Mouse (Mus musculus) telencephalon, adult 2 months (tissue): ENCODE results near the gene Pcif1.
A peak's percentile ranks its signal among the peaks of the same experiment; 100 is the strongest.
"Not testable (repeated sequence)": the region's sequence is repeated elsewhere in the genome, so short reads cannot be mapped to it uniquely, and the experiment has no call there.

ENCODE experiments used
- DNase-seq: peaks from one replicate; pipeline ENCODE4 v3.0.0-alpha.2; 2011; ENCODE audit warnings: low read depth, low spot score

The Pcif1 gene

DNA sequence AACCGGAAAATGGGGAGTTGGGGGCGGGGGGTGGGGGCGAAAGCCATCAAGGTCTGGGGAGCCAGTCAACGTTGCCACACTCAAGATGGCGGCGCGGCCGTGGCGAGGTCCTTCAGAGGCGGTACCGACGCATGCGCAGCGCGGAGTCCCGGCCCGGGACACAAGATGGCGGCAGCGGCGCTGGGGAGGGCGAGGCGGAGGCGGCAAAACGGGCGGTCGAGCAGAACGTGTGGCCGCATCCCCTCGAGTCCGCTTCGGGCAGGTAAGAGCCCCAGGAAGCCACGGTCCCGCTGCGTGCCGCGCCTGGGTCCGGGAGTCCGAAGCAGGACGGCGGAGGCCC, at the start of gene Pcif1:
Gene Pcif1, plus strand, starts transcription at position 77 of the 340 bp plus-strand sequence.
- peak; percentile 57 for DNase-seq

DNA sequence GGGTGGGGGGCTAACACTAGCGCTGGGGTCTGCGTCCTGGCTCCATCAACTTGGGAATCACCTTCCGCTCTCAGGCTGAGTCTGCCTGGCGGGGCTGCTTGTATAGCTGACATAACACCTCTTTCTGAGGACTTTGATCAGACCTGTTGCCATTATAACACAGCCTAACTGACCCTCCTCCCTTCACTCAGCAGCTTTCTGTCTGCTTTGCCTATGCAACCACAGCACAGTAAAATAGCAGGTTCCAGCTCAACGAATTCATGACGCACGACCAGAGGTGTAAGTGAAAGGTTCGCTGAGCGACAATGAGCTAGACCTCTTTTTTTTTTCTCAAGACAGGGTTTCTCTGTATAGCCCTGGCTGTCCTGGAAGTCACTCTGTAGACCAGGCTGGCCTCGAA, 48.1 kb upstream of the Pcif1 start:
- no peak for DNase-seq

DNA sequence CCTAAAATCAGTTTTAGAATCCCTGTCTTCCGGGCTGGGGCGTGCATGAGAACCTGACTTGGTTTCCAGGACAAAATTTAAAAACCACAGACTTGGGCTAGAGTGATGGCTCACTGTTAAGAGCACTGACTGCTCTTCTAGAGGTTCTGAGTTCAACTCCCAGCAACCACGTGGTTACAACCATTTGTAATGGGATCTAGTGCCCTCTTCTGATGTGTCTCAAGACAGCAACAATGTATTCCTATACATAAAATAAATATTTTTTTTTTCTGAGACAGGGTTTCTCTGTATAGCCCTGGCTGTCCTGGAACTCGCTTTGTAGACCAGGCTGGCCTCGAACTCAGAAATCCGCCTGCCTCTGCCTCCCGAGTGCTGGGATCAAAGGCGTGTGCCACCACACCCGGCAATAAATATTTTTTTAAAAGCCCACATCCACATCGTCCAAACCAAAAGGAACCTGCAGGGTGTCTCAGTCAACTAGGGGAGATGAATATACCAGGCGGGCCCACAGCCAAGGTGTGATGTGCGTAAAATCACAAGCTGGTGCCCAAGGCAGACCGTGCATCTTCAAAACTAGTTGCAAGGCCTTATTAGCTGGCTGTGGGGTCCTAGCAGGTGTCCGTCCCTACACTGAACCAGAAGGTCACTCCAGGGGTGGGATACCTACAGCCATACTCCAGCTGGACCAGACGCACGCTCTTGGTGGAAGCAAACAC, 46.9 kb upstream of the Pcif1 start:
- DNase-seq = no peak

DNA sequence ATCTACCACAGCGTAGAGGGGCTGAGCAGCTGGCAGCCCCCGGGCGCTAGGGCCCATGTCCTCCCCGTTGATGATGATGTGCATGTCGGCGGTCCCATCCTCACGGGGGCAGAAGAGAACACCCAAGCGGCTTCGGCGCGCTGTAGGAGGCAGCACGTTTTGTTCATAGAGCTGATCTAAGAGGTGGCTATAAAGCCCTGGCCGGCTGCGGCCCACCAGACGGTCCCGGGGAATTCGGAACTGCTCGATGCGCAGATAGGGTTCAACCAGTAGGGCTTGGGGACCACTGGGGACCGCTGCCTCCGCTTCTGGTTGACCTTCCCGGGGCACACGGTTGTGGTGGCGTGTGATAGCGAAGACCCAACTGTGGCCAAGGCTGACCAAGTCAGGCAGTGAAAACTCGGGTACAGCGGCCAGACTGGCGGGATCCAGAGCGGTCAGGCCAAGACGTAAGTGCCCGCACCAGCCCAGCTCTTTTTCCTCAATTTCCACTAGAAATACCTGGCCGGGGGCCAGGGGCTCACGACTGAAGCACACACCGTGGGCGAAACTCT, 46.3 kb upstream of the Pcif1 start, which contains the start of gene Ctsa:
Gene Ctsa, plus strand, starts transcription at position 126 of the 554 bp plus-strand sequence.
- DNase-seq = peak; percentile 48

DNA sequence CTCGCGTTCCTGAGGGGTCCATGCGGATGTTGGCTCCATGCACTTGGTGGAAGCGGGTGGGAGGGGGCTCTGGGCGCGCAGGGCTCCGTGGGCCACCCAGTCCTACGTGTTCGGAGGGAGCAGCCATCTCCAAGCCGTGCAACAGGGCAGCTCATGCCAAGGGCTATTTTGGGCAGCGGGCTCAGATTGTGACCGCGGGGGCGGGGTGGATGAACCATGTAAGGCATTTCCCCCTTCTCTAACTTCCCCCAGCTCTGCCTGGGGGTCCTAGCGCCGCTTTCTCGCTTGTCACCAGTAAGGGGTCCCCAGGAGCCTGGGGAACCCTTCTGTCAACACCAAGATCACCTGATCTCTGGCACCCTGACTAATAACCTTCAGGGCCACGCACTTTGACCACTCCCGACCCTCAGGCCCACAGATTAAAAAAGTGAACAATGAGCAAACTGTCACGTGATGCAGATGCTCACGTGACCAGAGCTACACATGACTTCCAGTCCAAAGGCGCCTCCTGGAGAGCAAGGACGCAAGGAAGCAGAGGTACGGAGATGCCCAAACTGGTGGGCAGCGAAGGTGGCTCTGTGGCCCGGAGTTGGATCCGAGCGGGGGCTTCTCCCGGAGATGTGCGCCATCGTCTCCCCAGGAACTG, 45.7 kb upstream of the Pcif1 start, which contains the start of gene Neurl2:
Gene Neurl2, minus strand, starts transcription at position 143 of the 646 bp plus-strand sequence.
- peak; percentile 91 for DNase-seq

DNA sequence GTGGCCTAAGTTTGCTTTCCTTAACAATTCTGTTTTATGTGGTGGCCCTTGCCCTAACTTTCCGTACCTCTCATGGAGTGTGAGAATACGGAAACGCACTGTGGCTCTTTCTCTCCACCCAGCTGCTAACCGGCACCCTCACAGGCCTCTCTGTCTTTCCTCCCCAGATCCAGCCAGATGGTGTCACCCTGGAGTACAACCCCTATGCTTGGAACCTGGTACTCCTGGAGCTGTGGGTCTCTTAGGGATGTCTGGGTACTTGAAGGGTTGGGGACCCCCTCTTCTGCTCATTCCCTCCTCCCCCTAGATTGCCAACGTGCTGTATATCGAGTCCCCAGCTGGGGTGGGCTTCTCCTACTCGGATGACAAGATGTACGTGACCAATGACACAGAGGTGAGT, 44.6 kb upstream of the Pcif1 start:
- no peak for DNase-seq

DNA sequence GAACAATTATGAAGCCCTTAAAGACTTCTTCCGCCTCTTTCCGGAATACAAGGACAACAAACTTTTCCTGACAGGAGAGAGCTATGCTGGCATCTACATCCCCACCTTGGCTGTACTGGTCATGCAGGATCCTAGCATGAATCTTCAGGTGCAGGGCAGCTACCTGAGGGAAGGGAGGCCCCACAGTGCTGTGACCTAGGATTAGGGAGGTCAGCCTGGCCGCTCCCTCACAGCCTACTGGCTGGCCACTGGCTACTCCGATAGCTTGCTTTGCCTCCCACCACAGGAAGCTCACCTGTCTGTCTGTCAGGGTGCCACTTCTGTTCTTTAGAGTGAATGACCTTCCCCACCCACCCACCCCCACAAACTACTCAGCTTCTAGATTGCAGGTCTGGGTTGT, 43.9 kb upstream of the Pcif1 start:
- no peak for DNase-seq

DNA sequence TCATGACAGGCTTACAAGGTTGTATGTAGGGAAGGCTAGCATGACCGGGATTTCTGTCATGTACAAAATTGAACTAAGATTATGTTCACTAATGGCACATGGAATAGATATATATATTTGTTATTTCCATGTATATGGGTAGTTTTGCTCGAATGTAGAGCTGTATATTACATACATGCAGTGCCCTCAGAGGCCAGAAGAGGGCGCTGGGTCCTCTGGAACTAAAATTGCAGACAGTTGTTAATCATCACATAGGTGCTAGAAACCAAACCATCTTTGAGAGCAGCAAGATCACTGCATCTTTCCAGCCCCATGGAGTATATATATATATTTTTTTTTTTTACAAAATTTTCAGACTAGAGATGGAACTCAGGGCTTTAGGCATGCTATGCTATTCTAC, 33.3 kb upstream of the Pcif1 start:
- no peak for DNase-seq

DNA sequence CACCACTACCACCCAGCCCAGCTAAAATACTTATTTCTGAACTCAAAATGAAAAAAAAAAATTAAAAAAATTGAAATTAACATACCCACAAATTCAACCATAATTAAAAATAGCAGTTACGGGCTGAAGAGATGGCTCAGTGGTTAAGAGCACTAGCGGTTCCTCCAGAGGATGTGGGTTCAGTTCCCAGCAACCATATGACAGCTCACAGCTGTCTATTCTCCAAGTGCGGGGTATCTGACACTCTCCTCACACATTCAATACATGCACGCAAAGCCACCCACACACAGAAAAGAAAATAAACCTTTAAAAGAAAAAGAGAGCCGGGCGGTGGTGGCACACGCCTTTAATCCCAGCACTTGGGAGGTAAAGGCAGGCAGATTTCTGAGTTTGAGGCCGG, 29.0 kb upstream of the Pcif1 start:
- peak; percentile 55 for DNase-seq

DNA sequence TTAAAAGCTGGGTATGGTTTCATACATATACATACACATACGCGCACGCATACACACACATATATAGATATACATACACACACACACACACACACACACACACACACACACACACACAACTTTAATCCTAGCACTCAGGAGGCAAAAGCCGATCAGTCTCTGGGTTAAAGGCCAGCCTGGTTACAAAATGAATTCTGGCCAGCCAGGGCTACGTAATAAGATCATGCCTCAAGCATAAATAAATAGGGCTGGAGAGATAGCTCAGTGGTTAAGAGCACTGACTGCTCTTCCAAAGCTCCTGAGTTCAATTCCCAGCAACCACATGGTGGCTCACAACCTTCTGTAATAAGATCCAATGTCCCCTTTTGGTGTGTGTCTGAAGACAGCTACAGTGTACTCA, 23.5 kb upstream of the Pcif1 start:
- DNase-seq = not testable (repeated sequence)

DNA sequence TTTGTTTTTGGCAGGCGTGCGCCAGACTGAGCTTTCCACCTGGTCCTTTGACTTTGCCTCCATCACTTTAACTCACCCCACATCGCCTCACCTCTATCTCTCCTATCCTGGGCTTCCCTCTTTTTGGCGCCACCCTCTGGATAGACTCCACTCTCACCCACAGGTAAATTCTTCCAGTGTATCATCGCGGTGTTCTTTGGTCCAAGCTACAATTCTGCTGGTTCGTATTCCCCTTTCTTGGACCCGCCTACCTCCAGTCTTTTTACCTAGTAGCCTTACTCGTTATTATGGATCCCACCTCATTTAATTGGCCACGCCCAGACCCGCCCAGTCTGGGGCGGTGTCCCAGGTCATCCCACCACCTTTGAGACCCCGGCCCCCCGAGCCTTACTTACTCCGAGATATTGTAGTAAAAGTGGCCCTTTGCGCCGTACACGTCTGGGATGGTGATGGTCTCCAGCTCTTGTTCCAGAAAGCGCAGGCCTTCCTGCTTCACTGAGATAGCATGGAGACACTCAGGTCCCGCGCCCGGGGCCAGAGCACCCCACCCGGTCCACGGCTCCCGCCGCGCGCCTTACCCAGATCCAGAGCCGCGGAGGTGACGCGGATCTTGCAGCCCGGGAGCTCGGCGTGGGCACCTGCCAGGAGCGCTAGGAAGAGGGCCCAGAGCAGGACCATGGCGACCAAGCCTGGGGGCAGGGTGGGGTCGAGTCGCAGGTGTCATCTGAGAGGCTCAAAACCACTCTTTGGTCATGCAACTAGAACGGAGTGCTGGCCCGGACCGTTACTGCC, 22.6 kb upstream of the Pcif1 start:
- no peak for DNase-seq

DNA sequence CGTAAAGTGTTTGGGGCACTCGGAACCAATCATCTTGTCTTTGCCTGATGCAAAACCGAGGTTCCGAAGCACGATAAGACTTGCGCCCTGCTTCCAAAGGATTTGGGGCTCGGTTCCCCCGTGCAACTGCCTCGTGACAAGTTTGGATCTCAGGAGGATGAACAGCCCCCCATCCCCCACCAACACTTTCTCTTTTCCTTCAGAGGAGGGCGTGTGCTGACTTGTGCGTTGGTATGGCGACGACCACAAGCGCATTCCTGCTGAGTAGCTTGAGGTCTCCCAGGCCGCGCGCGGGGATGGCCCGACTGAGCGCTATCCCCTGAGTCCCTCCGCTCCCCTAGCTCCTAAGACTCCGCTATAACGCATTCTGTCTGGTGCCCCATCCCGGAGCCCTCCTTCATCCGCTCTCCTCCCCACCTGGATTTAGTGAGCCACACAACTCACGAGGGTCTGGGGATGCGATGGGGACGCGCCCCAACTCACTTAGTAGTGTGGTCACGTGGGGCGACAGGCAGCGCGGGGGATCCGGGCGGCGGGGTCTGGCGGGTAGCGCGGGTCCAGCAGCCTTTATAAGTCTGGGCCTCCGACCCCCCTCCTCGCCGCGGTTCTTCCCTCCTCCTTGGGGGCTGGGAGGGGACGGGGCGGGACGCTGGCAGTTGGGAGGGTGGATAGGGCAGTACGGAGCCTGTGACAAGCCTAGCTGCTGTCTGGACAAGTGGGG, 21.8 kb upstream of the Pcif1 start, which contains the start of gene Pltp:
Gene Pltp, minus strand, starts transcription at position 611 of the 721 bp plus-strand sequence.
- DNase-seq = no peak

DNA sequence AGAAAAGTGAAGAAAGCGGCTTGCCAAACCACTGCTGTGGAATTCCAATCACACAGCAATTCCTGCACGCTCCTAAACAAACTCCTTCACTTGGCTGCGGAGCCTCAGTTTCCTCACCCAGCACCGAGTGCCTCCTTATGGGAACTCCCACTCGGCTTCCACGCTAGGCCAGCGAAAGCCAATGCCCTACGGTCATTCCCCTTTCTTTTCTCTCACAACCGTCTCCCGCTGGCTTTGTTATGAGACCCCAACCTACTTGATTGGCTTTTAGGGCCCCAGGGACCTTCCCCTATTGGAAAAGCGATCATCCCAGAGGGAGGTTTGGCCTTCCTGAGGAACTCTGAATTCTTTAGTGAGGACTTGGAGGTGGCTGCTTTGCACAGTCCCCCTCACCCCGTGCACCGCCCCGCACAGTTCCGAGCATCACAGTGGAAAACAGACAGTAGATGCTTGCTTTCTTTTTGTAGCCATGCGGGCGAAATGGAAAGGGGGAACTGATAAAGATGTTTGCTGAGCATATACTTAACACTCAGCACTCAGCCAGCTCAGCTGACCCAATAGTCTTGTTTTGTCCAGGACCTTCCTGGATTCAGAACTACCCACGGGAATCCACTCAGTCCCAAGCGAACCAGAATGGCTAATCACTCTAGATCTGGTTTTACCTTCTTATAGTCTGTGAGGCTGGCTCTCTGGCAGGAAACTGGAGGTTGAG, 21.1 kb upstream of the Pcif1 start:
- no peak for DNase-seq

DNA sequence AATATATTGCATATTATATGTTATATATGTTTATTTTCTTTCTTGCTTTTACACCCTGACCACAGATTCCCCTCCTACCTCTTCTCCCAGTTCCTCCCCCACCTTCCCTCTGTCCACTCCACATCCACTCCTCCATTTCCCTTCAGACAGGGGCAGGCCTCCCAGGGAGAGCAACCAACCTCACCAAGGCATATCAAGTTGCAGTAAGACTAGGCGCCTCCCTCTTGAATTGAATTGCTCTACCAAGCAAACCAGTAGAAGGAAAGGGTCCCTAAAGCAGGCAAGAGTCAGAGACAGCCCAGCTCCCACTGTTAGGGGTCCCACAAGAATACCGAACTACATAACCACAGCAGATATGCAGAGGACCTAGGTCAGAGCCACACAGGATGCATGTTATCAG, 19.9 kb upstream of the Pcif1 start:
- DNase-seq = no peak

DNA sequence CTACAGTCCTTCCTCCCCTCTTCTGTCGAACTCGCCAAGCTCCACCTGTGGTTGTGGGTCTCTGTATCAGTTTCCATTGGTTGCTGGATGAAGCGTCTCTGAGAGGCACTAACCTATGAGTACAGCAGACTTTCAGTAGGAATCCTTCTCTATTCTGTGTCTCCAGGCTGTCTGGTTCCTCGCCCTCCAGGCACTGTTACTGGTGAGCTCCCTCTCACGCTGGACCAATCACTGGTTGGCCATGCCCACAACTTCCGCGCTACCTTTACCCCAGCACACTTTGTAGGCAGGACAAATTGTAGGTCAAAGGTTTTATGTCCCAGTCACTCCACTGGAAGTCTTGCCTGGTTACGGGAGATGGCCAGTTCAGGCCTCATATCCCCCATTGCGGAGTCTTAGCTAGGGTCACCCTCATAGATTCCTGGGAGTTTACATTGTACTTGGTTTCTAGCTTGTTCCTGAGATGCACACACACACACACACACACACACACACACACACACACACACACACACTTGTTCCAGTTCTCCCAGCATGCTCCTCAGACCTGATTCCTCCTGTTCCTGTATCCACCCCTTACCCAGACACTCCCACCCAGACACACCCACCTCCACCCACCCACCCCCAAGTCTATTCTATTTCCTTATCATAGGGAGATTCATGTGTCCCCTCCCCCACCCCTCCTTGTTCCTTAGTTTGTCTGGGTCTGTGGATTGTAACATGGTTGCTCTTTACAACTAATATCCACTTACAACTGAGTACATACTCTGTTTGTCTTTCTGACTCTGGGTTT, 19.3 kb upstream of the Pcif1 start:
- no peak for DNase-seq

DNA sequence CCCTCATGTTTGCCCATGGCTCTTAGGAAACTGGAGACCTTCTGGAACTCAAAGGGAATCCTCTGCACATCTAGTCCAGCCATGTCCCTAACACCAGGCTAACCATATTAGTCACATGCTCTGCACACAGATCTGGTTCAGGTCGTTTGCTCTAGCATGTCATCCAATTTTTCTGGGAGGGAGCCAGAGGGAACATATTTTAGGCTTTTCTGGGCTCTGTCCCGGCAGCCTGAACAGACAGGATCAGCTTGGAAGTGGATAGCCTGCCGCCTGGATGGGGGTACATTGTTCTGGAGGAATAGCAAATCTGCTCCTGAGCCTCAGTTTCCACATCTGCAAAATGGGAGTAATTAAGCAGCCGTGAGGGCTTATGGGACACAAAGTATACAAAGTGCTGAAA, 18.0 kb upstream of the Pcif1 start:
- no peak for DNase-seq

DNA sequence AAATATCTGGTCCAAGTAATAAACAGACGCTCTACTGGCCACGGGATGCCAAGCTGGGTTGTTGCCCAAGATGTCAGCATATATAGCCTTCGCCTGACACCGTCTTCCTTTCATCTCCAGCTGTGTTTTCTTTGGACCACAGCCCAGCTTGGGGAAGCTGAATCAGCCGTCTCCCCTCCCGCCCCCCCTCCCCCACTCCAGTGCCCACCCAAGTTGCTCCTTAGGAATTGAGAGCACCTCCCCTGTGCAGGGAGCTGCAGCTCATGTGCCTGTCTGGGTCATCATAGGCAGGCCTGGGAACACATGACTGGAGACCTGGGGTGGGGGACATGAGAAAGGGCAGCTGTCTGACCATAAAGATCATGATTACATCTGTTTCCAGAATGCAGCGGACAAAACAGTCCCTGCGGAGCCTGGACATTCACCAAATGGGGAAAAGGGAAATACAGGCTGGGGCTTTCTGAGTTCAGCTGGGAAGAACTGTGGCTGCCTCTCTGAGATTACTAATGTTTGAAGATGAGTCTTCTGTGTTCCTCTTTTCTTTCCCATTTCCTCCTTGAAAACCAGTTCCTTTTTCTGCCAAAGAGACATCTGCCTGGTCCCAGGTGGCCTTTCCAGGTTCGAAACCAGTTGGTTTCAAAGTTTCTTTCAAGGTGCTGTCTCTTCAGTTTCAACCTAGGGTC, 16.8 kb upstream of the Pcif1 start:
- no peak for DNase-seq

DNA sequence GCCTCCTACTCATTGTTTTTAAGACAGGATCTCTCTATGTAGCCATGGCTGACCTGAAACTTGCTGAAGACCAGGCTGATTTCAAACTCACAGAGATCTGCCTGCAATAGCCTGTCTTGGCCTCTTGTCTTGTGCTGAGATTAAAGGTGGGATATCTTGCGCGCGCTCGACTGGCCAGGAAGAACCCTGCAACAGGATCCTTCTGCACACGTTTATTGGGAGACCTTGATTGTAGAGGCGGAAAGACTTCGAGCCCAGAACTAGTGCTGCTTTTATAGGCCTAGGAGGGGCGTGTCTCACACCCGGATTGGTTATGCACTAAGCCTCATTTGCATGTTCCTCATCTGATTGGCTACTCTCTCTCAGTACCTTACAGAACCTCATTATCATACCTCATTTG, 15.7 kb upstream of the Pcif1 start:
- DNase-seq = not testable (repeated sequence)

DNA sequence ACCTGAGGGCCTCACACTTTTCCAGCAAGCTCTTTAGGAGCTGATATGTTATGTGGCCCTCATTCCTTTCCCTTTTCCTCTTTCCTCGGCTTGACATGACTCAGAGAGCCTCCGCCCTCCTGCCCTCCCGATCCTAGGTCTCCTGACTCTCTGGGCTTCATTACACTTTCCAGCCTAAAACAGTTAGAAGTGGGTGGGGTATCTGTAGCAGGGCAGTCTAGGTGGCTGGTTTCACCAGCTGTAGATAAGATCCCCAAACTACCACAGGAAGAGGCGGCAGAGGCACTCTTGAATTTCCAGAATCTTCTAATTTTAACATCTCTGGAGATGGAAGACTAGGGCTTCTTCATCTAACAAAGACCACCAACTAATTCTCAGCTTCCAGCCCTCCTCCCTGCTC, 14.5 kb upstream of the Pcif1 start:
- DNase-seq = no peak
